Mouse (Mus musculus): ENCODE measurements around the gene Fam174b. TPM values are rescaled to one million over a fixed set of nuclear protein-coding genes. Genes with fewer than 3 reads are reported as not detected.
A peak's percentile ranks its signal among the peaks of the same experiment; 100 is the strongest.

The Fam174b gene
- 30.8 and 34.3 TPM in 2 replicates for polyA plus RNA-seq (2014; fragmentation: Nextera tagmentation; extraction: Ambion mirVana)

GRCm38 (mm10) chr7:73740111-73741035 lies at the start of gene Fam174b:
TSS of gene Fam174b (plus strand) at chr7:73740302.
- WGBS: under 1% methylated on average over 85 of the region's 94 CpGs
- Histone ChIP-seq H3K9me3 (ENCODE audit: control insufficient read depth, low read length) (no peaks in the 10 kb centered on the region), H3K4me2 (ENCODE audit: low read depth, low read length) (peak within 1 kb of the TSS; percentile 85), H3K27ac (ENCODE audit: low read depth, low read length) (peak within 1 kb of the TSS; percentile 85), H3K9ac (replicated peaks; ENCODE audit: low read depth, low read length) (peak within 1 kb of the TSS; percentile 85), H3K27me3 (ENCODE audit: control insufficient read depth, insufficient read depth, low read length) (peaks cover 2% of the 10 kb centered on the region; the same call in 1 of the 2 replicates), H3K36me3 (ENCODE audit: control insufficient read depth, insufficient read depth, low read length) (no peaks in the 10 kb centered on the region), H3K4me3 (ENCODE audit: low read depth, low read length) (peak within 1 kb of the TSS; percentile 70), H3K4me1 (ENCODE audit: control insufficient read depth, insufficient read depth, low read length) (peaks cover 17% of the 10 kb centered on the region)
- ATAC-seq (ENCODE audit: low read depth): peak; percentile 85

- no peak for ATAC-seq (ENCODE audit: low read depth)
- no peak overlapping the region for H3K4me2 ChIP-seq (ENCODE audit: low read depth, low read length)
- H3K9ac ChIP-seq (replicated peaks; ENCODE audit: low read depth, low read length): no peak overlapping the region
- no peaks in the 10 kb centered on the region for H3K36me3 ChIP-seq (ENCODE audit: control insufficient read depth, insufficient read depth, low read length)
- no peaks in the 10 kb centered on the region for H3K9me3 ChIP-seq (ENCODE audit: control insufficient read depth, low read length)
- no peaks in the 10 kb centered on the region for H3K4me1 ChIP-seq (ENCODE audit: control insufficient read depth, insufficient read depth, low read length)
- H3K27me3 ChIP-seq (ENCODE audit: control insufficient read depth, insufficient read depth, low read length): no peaks in the 10 kb centered on the region
- H3K4me3 ChIP-seq (ENCODE audit: low read depth, low read length): no peak overlapping the region
- H3K27ac ChIP-seq (ENCODE audit: low read depth, low read length): no peak overlapping the region
- WGBS: 80% methylated on average over 3 of the region's 3 CpGs
These were observed 43.0 kb upstream of the Fam174b start for GRCm38 (mm10) chr7:73697092-73697491.

- Histone ChIP-seq H3K9me3 (ENCODE audit: control insufficient read depth, low read length) (no peaks in the 10 kb centered on the region), H3K9ac (replicated peaks; ENCODE audit: low read depth, low read length) (no peak overlapping the region), H3K36me3 (ENCODE audit: control insufficient read depth, insufficient read depth, low read length) (no peaks in the 10 kb centered on the region), H3K4me1 (ENCODE audit: control insufficient read depth, insufficient read depth, low read length) (no peaks in the 10 kb centered on the region), H3K4me2 (ENCODE audit: low read depth, low read length) (no peak overlapping the region), H3K27ac (ENCODE audit: low read depth, low read length) (no peak overlapping the region), H3K27me3 (ENCODE audit: control insufficient read depth, insufficient read depth, low read length) (no peaks in the 10 kb centered on the region), H3K4me3 (ENCODE audit: low read depth, low read length) (no peak overlapping the region)
- no peak for ATAC-seq (ENCODE audit: low read depth)
These were observed 35.8 kb upstream of the Fam174b start for GRCm38 (mm10) chr7:73704305-73704704.

DNA sequence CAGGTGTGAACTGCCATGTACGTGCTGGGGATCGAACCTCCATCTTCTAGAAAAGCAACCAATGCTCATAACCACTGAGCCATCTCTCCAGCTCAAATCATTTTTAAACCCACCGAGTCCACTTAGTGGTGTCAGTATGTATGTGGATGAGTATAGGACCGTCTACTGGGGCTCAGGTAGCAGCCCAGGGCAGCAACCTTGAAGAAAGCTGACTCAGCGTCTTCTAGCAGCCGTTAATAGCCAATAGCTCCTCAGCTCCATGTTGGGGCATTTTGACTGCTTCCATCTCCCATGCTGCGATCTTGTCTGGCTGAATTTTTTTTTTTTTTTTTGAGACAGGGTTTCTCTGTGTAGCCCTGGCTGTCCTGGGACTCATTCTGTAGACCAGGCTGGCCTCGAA lies 26.6 kb upstream of the Fam174b start:
- Histone ChIP-seq H3K36me3 (ENCODE audit: control insufficient read depth, insufficient read depth, low read length) (no peaks in the 10 kb centered on the region), H3K27ac (ENCODE audit: low read depth, low read length) (no peak overlapping the region), H3K4me3 (ENCODE audit: low read depth, low read length) (no peak overlapping the region), H3K4me2 (ENCODE audit: low read depth, low read length) (no peak overlapping the region), H3K9ac (replicated peaks; ENCODE audit: low read depth, low read length) (no peak overlapping the region), H3K4me1 (ENCODE audit: control insufficient read depth, insufficient read depth, low read length) (no peaks in the 10 kb centered on the region), H3K27me3 (ENCODE audit: control insufficient read depth, insufficient read depth, low read length) (no peaks in the 10 kb centered on the region), H3K9me3 (ENCODE audit: control insufficient read depth, low read length) (no peaks in the 10 kb centered on the region)
- 88% methylated on average over 8 of the region's 8 CpGs for WGBS
- ATAC-seq (ENCODE audit: low read depth): no peak

GRCm38 (mm10) chr7:73715928-73716749 lies 24.0 kb upstream of the Fam174b start:
- Histone ChIP-seq H3K27me3 (ENCODE audit: control insufficient read depth, insufficient read depth, low read length) (no peaks in the 10 kb centered on the region), H3K4me2 (ENCODE audit: low read depth, low read length) (no peak overlapping the region), H3K4me1 (ENCODE audit: control insufficient read depth, insufficient read depth, low read length) (no peaks in the 10 kb centered on the region), H3K4me3 (ENCODE audit: low read depth, low read length) (no peak overlapping the region), H3K9me3 (ENCODE audit: control insufficient read depth, low read length) (no peaks in the 10 kb centered on the region), H3K9ac (replicated peaks; ENCODE audit: low read depth, low read length) (no peak overlapping the region), H3K36me3 (ENCODE audit: control insufficient read depth, insufficient read depth, low read length) (no peaks in the 10 kb centered on the region), H3K27ac (ENCODE audit: low read depth, low read length) (peak overlapping the region; percentile 22; the same call in 1 of the 2 replicates)
- ATAC-seq (ENCODE audit: low read depth): peak; percentile 76
- 38% methylated on average over 15 of the region's 15 CpGs for WGBS

DNA sequence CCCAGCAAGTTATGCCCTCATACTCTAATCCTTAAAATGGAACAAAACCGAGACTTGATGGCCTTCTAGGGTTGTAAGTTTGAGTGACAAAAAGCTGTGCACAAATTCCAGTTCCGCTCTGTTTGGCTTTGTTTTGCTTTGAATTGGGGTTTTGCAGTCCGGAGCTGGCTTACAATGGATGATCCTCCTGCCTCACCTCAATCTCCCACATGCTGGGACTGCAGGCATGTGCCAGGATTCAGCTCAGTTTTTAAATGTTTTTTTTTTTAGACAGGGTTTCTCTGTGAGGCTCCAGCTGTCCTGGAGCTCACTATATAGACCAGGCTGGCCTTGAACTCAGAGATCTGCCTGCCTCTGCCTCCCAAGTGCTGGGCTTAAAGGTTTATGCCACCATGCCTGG lies 23.3 kb upstream of the Fam174b start:
- ATAC-seq (ENCODE audit: low read depth): no peak
- Histone ChIP-seq H3K4me3 (ENCODE audit: low read depth, low read length) (no peak overlapping the region), H3K36me3 (ENCODE audit: control insufficient read depth, insufficient read depth, low read length) (no peaks in the 10 kb centered on the region), H3K4me2 (ENCODE audit: low read depth, low read length) (no peak overlapping the region), H3K27me3 (ENCODE audit: control insufficient read depth, insufficient read depth, low read length) (no peaks in the 10 kb centered on the region), H3K27ac (ENCODE audit: low read depth, low read length) (no peak overlapping the region), H3K4me1 (ENCODE audit: control insufficient read depth, insufficient read depth, low read length) (no peaks in the 10 kb centered on the region), H3K9me3 (ENCODE audit: control insufficient read depth, low read length) (no peaks in the 10 kb centered on the region), H3K9ac (replicated peaks; ENCODE audit: low read depth, low read length) (no peak overlapping the region)
- 54% methylated on average over 3 of the region's 3 CpGs for WGBS

DNA sequence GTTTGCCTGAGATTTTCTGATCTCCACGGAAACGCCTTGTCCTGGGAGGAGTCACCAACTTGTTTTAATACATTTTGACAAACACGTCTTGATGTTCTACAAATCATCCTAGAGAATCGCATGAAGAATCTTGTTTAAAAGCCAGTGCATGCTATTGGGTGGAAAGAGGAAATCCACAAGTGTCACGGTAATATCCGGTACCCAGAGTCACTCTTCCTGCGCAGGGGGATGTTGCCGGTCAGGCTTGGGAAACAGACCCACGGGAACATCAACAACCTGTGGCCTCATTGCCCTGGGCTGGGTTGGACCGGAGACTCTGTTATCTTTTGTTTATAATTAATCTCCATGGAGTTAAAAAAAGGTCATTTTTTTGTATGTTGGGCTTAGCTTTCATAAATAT lies 22.1 kb upstream of the Fam174b start:
- Histone ChIP-seq H3K27ac (ENCODE audit: low read depth, low read length) (no peak overlapping the region), H3K4me3 (ENCODE audit: low read depth, low read length) (no peak overlapping the region), H3K9ac (replicated peaks; ENCODE audit: low read depth, low read length) (no peak overlapping the region), H3K9me3 (ENCODE audit: control insufficient read depth, low read length) (no peaks in the 10 kb centered on the region), H3K4me2 (ENCODE audit: low read depth, low read length) (no peak overlapping the region), H3K36me3 (ENCODE audit: control insufficient read depth, insufficient read depth, low read length) (no peaks in the 10 kb centered on the region), H3K27me3 (ENCODE audit: control insufficient read depth, insufficient read depth, low read length) (no peaks in the 10 kb centered on the region), H3K4me1 (ENCODE audit: control insufficient read depth, insufficient read depth, low read length) (no peaks in the 10 kb centered on the region)
- 85% methylated on average over 10 of the region's 10 CpGs for WGBS
- ATAC-seq (ENCODE audit: low read depth): no peak

DNA sequence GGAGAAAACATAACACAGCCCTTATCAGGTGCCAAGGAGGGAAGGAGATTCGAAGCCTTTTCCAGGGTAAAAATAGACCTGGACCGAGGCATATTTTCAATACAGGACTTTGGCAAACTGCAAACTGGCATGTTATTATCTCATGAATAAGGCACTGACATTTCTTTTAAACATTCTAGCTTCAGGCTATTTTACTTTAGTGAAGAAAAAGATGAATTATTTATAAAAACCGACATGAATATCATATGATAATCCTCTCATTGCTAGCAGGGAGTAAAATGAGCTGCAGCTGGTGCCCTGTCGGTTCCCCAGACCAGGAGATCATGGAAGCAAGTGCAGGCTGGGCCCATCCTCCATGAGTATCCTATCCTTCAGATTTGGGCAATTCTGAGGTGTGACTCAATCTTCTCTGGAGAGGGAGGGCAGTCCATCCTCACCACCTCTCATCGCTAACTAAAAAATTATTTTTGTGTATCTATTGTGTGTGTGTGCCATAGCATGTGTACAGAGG lies 21.6 kb upstream of the Fam174b start:
- H3K9ac ChIP-seq (replicated peaks; ENCODE audit: low read depth, low read length): no peak overlapping the region
- H3K4me1 ChIP-seq (ENCODE audit: control insufficient read depth, insufficient read depth, low read length): no peaks in the 10 kb centered on the region
- no peak for ATAC-seq (ENCODE audit: low read depth)
- H3K36me3 ChIP-seq (ENCODE audit: control insufficient read depth, insufficient read depth, low read length): no peaks in the 10 kb centered on the region
- 71% methylated on average over 5 of the region's 5 CpGs for WGBS
- no peak overlapping the region for H3K4me3 ChIP-seq (ENCODE audit: low read depth, low read length)
- H3K27ac ChIP-seq (ENCODE audit: low read depth, low read length): no peak overlapping the region
- H3K9me3 ChIP-seq (ENCODE audit: control insufficient read depth, low read length): no peaks in the 10 kb centered on the region
- H3K27me3 ChIP-seq (ENCODE audit: control insufficient read depth, insufficient read depth, low read length): no peaks in the 10 kb centered on the region
- no peak overlapping the region for H3K4me2 ChIP-seq (ENCODE audit: low read depth, low read length)

- Histone ChIP-seq H3K27ac (ENCODE audit: low read depth, low read length) (no peak overlapping the region), H3K4me1 (ENCODE audit: control insufficient read depth, insufficient read depth, low read length) (no peaks in the 10 kb centered on the region), H3K9me3 (ENCODE audit: control insufficient read depth, low read length) (no peaks in the 10 kb centered on the region), H3K36me3 (ENCODE audit: control insufficient read depth, insufficient read depth, low read length) (no peaks in the 10 kb centered on the region), H3K4me2 (ENCODE audit: low read depth, low read length) (no peak overlapping the region), H3K27me3 (ENCODE audit: control insufficient read depth, insufficient read depth, low read length) (no peaks in the 10 kb centered on the region), H3K9ac (replicated peaks; ENCODE audit: low read depth, low read length) (no peak overlapping the region), H3K4me3 (ENCODE audit: low read depth, low read length) (no peak overlapping the region)
- WGBS: 44% methylated on average over 3 of the region's 3 CpGs
- ATAC-seq (ENCODE audit: low read depth): no peak
These were observed 19.1 kb upstream of the Fam174b start for GRCm38 (mm10) chr7:73721046-73721445.
